Mouse (Mus musculus) lung, postnatal 25 days (tissue): ENCODE measurements at regions not wholly inside any gene's neighbourhood (a gene's known extent, or its start where the extent isn't known, plus 50 kb on each side); places are given as distances from the start of the nearest gene placed in this dataset.
A peak's percentile ranks its signal among the peaks of the same experiment; 100 is the strongest.

Source experiments
- DNase-seq: peaks from one replicate; pipeline ENCODE4 v3.0.0; 2022; ENCODE audit warnings: low spot score

- DNase-seq: no peak
These were observed 319.7 kb downstream of the Bcor start for GRCm38 (mm10) chrX:11840319-11841035.

DNA sequence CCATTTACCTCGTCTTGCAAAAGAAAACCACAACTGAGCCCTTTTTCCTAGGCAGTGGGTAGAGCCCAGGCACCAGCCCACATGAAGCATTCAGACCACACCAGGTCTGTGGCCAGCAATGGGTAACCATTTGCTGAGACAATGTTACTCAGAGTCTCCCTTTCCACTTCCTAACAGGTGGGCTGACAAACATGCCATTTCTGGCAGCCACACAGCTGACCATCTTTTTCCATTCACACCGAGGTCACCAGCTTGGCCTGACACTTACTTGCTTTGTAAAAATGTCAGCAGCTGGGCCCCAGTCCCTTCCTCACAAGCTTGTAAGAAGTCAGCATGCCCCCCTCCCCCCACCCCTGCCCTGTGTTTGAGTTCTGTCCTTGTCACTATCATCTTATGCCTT is 314.6 kb downstream of the Bcor start:
- no peak for DNase-seq

DNA sequence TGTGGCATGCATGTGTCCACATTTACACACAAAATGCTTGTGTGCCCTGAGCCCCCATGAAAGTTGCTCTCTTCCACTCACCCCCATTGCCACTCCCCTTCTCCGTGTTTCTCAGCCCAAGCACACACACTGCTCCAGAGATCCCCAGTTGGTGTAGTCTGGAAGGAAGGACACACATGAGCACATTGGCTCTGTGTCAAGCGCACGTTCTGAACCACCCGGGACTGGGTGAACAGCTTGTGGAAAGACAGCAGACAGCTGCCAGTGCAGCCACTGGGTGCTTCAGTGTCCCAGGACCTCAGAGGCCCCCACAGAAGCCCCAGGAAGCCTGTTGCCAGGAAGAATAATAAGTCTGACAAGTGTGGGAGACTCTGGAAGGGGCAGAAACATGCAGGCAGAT is 304.2 kb downstream of the Bcor start:
- DNase-seq: peak; percentile 8

DNA sequence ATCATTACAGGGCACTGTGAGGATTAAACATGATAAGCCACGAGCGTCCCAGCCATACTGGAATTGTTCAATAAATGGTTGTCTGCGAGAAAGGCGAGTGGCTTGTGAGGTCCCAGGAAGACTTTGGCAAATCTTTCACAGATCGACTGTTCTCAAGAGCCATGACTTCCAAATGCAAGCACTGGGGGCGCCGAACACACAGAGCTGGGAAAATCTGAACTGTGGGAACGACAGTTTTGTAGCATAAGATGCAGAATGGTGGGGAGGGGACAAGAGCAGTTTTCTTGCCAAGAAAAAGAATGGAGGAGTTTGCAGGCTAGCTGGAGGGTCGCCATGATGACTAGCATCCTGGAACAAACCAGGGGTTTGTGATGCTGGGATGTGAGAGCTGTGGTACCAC is 300.8 kb downstream of the Bcor start:
- no peak for DNase-seq

- no peak for DNase-seq
These were observed 298.9 kb downstream of the Bcor start for GRCm38 (mm10) chrX:11861119-11861708.

DNA sequence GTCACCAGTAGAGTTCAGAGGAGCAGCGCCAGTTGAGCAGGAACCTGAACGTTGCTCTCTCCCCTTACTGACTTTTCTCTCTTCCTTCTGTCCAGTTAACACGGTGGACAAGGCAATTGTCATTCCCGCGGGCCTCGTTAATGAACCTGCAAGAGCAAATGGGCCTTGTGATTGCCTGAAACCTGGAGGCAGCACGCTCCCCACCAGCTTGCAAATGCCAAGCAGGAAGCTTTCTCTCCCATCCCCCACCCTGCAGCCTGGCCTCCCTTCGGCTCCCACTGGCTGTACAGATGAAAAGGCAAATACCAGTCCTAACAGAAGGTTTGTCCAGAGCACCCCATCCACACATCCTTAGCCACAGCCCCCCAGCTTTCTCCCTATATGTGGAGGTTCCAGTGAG is 298.3 kb downstream of the Bcor start:
- DNase-seq: no peak

- no peak for DNase-seq
These were observed 297.0 kb downstream of the Bcor start for GRCm38 (mm10) chrX:11863106-11863505.

DNA sequence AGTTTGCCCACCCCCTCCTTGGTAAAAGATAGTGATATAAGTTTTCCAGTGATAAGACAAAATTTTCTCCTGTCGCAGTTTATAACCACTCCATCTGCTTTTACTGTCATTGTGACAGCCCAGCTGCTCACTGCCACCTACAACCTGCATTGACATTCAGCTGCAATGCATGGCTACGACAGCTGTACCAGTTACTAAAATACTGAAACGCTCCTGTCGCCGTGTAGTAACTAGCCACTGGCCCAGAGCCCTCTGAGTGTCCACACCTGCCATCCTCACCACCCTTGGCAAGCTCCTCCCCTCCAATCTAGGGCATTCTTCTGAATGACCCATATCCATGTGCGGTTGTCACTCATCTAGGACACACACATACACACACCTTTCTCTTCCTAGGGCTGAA is 286.2 kb downstream of the Bcor start:
- DNase-seq: no peak

- DNase-seq: no peak
These were observed 283.5 kb downstream of the Bcor start for GRCm38 (mm10) chrX:11876636-11877035.

DNA sequence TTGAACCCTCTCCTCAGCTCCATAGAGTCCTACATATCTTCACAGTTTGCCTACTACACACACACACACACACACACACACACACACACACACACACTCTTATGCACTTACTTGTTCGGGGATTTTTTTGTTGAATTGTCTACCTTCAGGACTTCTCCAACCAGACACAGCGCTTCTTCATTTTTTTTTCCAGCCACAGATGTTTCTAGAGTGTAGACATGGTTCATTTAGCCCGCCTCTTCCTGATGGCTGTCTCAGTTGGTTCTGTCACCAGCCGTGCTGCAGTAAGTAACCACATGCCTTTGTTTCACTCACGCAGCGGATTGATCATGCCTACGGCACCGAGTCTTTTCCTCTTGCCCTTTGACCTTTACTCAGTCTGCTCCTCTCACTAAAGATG is 282.1 kb downstream of the Bcor start:
- no peak for DNase-seq

DNA sequence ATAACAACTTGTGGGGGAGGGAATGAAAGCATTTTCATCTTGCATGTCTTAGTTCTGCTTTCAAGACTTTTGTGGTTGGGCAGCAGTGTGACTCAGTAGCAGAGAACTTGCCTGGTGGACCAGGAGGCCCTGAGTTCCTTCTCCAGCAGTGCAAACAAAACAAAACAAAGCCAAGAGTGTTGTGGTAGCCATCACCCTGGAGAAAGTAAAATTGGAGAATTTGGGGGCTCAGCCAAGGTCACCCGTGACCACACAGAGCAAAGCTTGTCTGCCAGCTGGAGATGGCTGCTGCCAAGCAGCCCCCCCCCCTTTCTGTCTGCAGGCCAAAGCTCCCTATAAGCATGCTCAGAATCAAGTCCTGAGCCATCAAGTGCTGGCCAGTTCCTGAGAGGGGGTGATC is 279.2 kb downstream of the Bcor start:
- DNase-seq: no peak

DNA sequence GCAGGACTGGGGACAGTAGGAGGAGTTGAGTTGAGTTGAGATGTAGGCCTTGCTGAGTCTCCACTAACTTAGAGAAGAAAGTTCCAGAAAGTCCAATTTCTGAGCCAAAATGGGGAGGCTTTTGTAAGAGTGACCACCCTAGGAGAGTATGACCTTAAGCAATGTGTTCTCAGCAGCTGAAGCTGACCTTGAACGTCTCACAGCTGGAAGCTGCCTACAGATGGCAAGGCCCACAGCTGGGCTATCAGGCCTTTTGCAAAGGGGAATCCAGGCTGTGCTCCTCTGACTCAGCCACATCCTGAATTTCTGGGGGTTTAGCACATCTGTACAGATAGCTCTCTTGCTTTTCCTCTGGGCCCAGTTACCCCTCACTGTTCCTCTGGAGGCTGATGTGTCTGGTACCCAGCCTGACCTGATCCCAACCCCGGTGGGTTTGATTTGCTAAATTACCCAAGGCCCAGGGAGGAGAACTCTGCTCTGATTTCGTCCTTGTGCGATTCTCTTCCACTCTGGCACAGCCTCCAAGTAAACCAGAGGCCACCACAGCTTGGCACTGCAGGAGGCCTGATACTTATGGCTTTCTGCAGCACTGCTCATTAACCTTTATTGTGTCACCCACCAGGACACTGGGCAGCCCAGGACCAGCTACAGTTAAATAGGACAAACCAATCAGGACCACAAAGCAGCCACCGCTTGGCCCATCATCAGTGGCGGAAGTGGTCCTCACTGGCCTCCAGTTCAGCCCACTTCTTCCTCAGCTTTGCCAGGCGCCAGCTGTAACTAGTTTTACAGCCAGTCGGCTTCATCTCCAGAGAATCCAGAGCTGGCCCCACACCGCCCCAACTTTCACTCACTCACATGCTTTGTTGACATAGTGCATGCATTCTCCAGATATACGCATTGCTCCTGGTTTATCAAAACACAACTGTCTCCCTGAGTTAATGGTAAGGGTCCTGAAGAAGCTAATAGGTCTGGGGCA is 276.1 kb downstream of the Bcor start:
- DNase-seq: no peak

DNA sequence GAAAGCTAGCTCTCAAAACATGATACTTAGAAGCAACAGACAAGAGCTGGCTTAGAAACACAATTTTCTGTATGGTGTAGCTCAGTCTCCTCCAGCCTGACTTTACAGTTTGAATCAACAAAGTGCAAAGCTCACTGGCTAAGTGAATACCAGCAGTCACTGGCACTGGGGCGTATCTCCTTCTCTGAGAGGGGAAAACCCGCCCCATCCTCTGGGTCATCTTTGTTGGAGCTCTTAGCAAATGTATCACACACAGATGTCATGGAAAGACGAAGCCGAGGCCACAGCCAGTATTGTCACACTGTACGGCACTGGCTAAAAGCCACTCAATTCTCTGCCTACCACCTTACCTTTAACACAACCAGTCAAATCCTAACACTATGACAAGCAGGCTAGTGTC is 267.8 kb downstream of the Bcor start:
- DNase-seq: no peak

DNA sequence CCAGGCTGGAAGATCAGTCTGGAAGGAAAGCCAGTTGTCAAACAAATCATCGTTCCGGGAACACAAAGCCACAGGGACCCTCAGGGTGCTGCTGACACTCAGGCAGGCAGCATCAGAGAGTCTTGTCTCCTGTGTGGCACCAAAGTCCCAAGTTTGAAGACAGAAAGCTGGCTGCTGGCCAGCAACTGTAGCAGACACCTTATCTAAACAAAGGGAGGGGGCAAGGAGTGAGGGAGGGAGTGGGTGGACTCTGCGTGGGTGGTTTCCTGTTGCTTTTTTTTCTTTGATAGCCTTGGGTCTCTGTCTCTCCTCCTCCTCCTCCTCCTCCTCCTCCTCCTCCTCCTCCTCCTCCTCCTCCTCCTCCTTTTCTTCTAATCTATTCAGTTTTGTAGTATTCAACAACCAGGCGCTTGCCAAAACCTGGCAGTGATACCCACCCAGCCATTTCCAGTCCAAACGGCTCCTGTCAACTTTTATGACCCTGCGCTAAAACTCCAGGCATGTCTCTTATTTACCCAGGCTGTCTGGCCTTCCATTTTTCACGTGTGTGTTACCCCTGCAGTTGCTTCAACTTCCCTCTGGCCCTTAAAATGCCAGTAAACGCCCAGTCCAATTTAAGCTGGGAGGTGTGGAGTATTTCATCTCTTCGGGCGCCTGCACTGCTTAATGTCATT is 266.4 kb downstream of the Bcor start:
- DNase-seq: no peak

- no peak for DNase-seq
These were observed 265.9 kb downstream of the Bcor start for GRCm38 (mm10) chrX:11894280-11894662.

- no peak for DNase-seq
These were observed 264.8 kb downstream of the Bcor start for GRCm38 (mm10) chrX:11895396-11895795.

- DNase-seq: no peak
These were observed 261.9 kb downstream of the Bcor start for GRCm38 (mm10) chrX:11898280-11898679.

DNA sequence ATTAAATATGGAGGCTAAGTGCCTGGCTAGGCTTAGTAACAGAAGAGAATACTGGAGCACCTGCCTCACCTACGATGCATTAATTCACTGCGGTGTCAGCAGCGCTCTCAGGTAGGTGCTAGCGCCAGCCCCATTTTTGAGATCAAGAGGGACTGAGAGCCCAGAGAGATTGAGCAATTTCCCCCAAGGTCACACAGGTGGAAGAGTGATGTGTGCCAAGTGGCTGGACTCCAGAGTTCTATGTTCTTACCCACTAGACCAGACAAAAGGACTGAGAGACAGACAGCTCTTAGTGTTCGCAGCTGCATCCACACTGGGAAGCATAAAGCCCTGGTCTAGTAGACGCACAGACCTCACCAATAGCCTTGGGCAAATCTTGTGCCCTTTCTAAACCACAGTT is 261.1 kb downstream of the Bcor start:
- DNase-seq: no peak

DNA sequence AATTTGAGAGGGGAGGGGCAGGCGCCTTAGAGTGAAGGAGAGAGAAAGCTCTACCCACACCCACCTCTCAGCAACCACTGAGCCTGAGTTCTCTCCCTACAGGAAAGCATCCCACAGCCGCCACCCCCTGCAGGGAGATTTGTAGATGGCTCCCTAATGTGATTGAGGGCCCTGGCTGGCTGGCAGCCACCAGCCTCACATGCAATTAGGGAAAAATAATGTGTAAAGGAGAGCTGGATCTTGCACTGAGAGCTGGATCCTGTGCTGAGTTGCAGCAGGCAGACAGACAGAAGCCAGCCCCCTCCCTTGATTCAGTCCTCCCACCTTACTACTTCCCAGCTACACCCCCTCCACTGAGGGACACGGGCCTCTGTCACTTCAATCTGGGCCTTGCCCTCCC is 260.2 kb downstream of the Bcor start:
- no peak for DNase-seq

GRCm38 (mm10) chrX:11901791-11902190 is 258.4 kb downstream of the Bcor start:
- no peak for DNase-seq

GRCm38 (mm10) chrX:11903116-11903700 is 256.9 kb downstream of the Bcor start:
- no peak for DNase-seq

DNA sequence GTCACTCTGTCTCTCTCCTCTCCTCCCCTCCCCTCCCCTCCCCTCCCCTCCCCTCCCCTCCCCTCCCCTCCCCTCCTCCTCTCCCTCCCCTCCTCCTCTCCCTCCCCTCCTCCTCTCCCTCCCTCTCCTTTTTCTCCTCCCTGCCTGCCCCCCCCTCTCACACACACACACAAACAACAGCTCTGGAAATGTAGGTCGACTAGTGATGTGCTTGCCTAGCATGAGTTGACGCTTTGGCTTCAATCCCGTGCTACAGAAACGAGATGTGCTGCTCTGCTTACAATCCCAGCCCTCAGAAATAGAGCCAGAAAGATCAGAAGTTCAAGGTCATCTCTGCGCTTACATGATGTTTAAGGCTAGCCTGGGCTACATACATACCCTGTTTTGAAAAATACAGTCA is 254.9 kb downstream of the Bcor start:
- DNase-seq: no peak
